Mouse (Mus musculus): ENCODE data around the gene Pou6f1.
"Not testable (repeated sequence)": the region's sequence is repeated elsewhere in the genome, so short reads cannot be mapped to it uniquely, and the experiment has no call there.

Gene Pou6f1

GRCm38 (mm10) chr15:100599276-100600046 lies at the start of gene Pou6f1:
Pou6f1 (minus strand) TSS chr15:100599984.
- no peak for DNase-seq (ENCODE audit: low read depth, low spot score)

GRCm38 (mm10) chr15:100646161-100646560 lies 46.4 kb upstream of the Pou6f1 start:
- no peak for DNase-seq (ENCODE audit: low read depth, low spot score)

GRCm38 (mm10) chr15:100642451-100642850 lies 42.7 kb upstream of the Pou6f1 start:
- DNase-seq (ENCODE audit: low read depth, low spot score), result no peak

GRCm38 (mm10) chr15:100641226-100641810 lies 41.5 kb upstream of the Pou6f1 start:
- DNase-seq (ENCODE audit: low read depth, low spot score), result no peak

- DNase-seq (ENCODE audit: low read depth, low spot score), result no peak
Observed at GRCm38 (mm10) chr15:100639972-100640750, 40.4 kb upstream of the Pou6f1 start.

- no peak for DNase-seq (ENCODE audit: low read depth, low spot score)
Observed at GRCm38 (mm10) chr15:100637661-100638060, 37.9 kb upstream of the Pou6f1 start.

GRCm38 (mm10) chr15:100636700-100637501 lies 37.1 kb upstream of the Pou6f1 start, which contains the start of gene Smagp:
Smagp (minus strand) TSS chr15:100636940.
- no peak for DNase-seq (ENCODE audit: low read depth, low spot score)

GRCm38 (mm10) chr15:100635851-100636645 lies 36.3 kb upstream of the Pou6f1 start:
- no peak for DNase-seq (ENCODE audit: low read depth, low spot score)

GRCm38 (mm10) chr15:100635239-100635638 lies 35.5 kb upstream of the Pou6f1 start:
- no peak for DNase-seq (ENCODE audit: low read depth, low spot score)

GRCm38 (mm10) chr15:100633341-100633740 lies 33.6 kb upstream of the Pou6f1 start:
- no peak for DNase-seq (ENCODE audit: low read depth, low spot score)

GRCm38 (mm10) chr15:100632323-100632722 lies 32.5 kb upstream of the Pou6f1 start:
- DNase-seq (ENCODE audit: low read depth, low spot score), result no peak

- DNase-seq (ENCODE audit: low read depth, low spot score), result no peak
Observed at GRCm38 (mm10) chr15:100631454-100632170, 31.8 kb upstream of the Pou6f1 start.

- no peak for DNase-seq (ENCODE audit: low read depth, low spot score)
Observed at GRCm38 (mm10) chr15:100630126-100630525, 30.3 kb upstream of the Pou6f1 start.

GRCm38 (mm10) chr15:100628797-100629196 lies 29.0 kb upstream of the Pou6f1 start:
- DNase-seq (ENCODE audit: low read depth, low spot score), result no peak

GRCm38 (mm10) chr15:100627774-100628370 lies 28.1 kb upstream of the Pou6f1 start:
- DNase-seq (ENCODE audit: low read depth, low spot score), result no peak

GRCm38 (mm10) chr15:100627287-100627686 lies 27.5 kb upstream of the Pou6f1 start:
- no peak for DNase-seq (ENCODE audit: low read depth, low spot score)

GRCm38 (mm10) chr15:100624435-100624834 lies 24.7 kb upstream of the Pou6f1 start:
- no peak for DNase-seq (ENCODE audit: low read depth, low spot score)

GRCm38 (mm10) chr15:100623754-100624153 lies 24.0 kb upstream of the Pou6f1 start:
- DNase-seq (ENCODE audit: low read depth, low spot score), result no peak

GRCm38 (mm10) chr15:100622164-100622563 lies 22.4 kb upstream of the Pou6f1 start:
- peak; percentile 76 for DNase-seq (ENCODE audit: low read depth, low spot score)

- DNase-seq (ENCODE audit: low read depth, low spot score), result not testable (repeated sequence)
Observed at GRCm38 (mm10) chr15:100621671-100622070, 21.9 kb upstream of the Pou6f1 start.
